Mouse (Mus musculus) CH12.LX (cell line): ENCODE results near the gene Xrcc6. TPM values are rescaled to one million over a fixed set of nuclear protein-coding genes. Genes with fewer than 3 reads are reported as not detected.

Source experiments
- DNase-seq: peaks from one replicate; pipeline ENCODE4 v3.0.0-alpha.2; 2013; ENCODE audit errors: extremely low read depth
- H3K27ac ChIP-seq: 2 replicates; pipeline ENCODE4 v1.5.1; 2012; ENCODE audit warnings: low read depth, mild to moderate bottlenecking, control low read depth, moderate library complexity; ENCODE audit not compliant: insufficient read depth
- H3K27me3 ChIP-seq: replicated peaks from 2 replicates; pipeline ENCODE3; 2012; ENCODE audit warnings: inconsistent platforms
- H3K36me3 ChIP-seq, 2 experiments: replicated peaks in 1 of 2; 2 replicates each; pipeline versions ENCODE3 to v1.6.1; 2012; ENCODE audit warnings: inconsistent platforms in 1 of 2, low read length in 1 of 2, mild to moderate bottlenecking in 1 of 2, mixed read lengths in 1 of 2, moderate library complexity in 1 of 2; ENCODE audit not compliant: control insufficient read depth in 1 of 2, insufficient read depth in 1 of 2
- H3K4me1 ChIP-seq, 2 experiments: 2 replicates each; pipeline ENCODE4 v1.6.1; 2012; ENCODE audit warnings: inconsistent platforms in 1 of 2, moderate library complexity in 1 of 2; ENCODE audit not compliant: insufficient read depth in 2 of 2, control insufficient read depth in 1 of 2
- H3K4me2 ChIP-seq: 2 replicates; pipeline ENCODE4 v1.6.1; 2012; ENCODE audit warnings: low read depth, mild to moderate bottlenecking, control low read depth; ENCODE audit not compliant: poor library complexity, insufficient read depth, severe bottlenecking
- H3K4me3 ChIP-seq, 3 experiments: fragments of 150-350 bp in 1 of 3; sonication (generic) in 1 of 3; replicated peaks in 1 of 3; 2 replicates each; pipeline versions ENCODE3 to v1.5.1; 2011 to 2012; ENCODE audit warnings: low read depth in 2 of 3, low read length in 2 of 3, mild to moderate bottlenecking in 2 of 3, moderate library complexity in 2 of 3, control low read depth in 1 of 3, improper control_type of control experiment in 1 of 3, inconsistent platforms in 1 of 3, mixed read lengths in 1 of 3; ENCODE audit not compliant: poor library complexity in 1 of 3
- H3K79me2 ChIP-seq: replicated peaks from 2 replicates; pipeline ENCODE4 v1.6.1; 2012; ENCODE audit warnings: mild to moderate bottlenecking, moderate library complexity; ENCODE audit not compliant: control insufficient read depth, poor library complexity, insufficient read depth, severe bottlenecking; ENCODE audit errors: extremely low read depth
- H3K9ac ChIP-seq: 2 replicates; pipeline ENCODE4 v1.6.1; 2012; ENCODE audit warnings: low read depth, mild to moderate bottlenecking, control low read depth, moderate library complexity; ENCODE audit not compliant: insufficient read depth
- H3K9me3 ChIP-seq: replicated peaks from 2 replicates; pipeline ENCODE3; 2012; ENCODE audit warnings: low read length, inconsistent platforms, mixed read lengths
- BHLHE40 ChIP-seq: IDR thresholded peaks from 2 replicates; pipeline ENCODE4 v1.6.1; 2011; ENCODE audit warnings: mild to moderate bottlenecking, low read depth, low read length, improper control_type of control experiment
- CHD1 ChIP-seq: IDR thresholded peaks from 2 replicates; pipeline ENCODE4 v1.6.1; 2012; ENCODE audit warnings: low read depth, low read length, improper control_type of control experiment, inconsistent platforms
- CHD2 ChIP-seq: IDR thresholded peaks from 2 replicates; pipeline ENCODE4 v1.6.1; 2011; ENCODE audit warnings: low read length, improper control_type of control experiment
- CTCF ChIP-seq, 2 experiments: IDR thresholded peaks in 1 of 2; conservative IDR thresholded peaks in 1 of 2; 2 replicates each; pipeline ENCODE4 v1.5.1; 2011 to 2012; ENCODE audit warnings: low read depth in 2 of 2, low read length in 2 of 2, improper control_type of control experiment in 1 of 2, inconsistent platforms in 1 of 2, mild to moderate bottlenecking in 1 of 2, moderate library complexity in 1 of 2
- E2F4 ChIP-seq: IDR thresholded peaks from 2 replicates; pipeline ENCODE4 v1.6.1; 2011; ENCODE audit warnings: low read depth, low read length, improper control_type of control experiment; ENCODE audit not compliant: insufficient replicate concordance
- ELF1 ChIP-seq: IDR thresholded peaks from 2 replicates; pipeline ENCODE4 v1.6.1; 2014; ENCODE audit warnings: low read depth, mild to moderate bottlenecking, inconsistent platforms, low read length, improper control_type of control experiment
- EP300 ChIP-seq: IDR thresholded peaks from 2 replicates; pipeline ENCODE4 v1.6.1; 2011; ENCODE audit warnings: low read length, improper control_type of control experiment
- ETS1 ChIP-seq: conservative IDR thresholded peaks from 2 replicates; pipeline ENCODE4 v1.6.1; 2012; ENCODE audit warnings: low read depth, mild to moderate bottlenecking, inconsistent platforms, low read length, improper control_type of control experiment, moderate library complexity
- GABPA ChIP-seq: IDR thresholded peaks from 2 replicates; pipeline ENCODE4 v1.6.1; 2012; ENCODE audit warnings: low read depth, low read length, improper control_type of control experiment, inconsistent platforms; ENCODE audit not compliant: insufficient replicate concordance
- HCFC1 ChIP-seq: IDR thresholded peaks from 2 replicates; pipeline ENCODE4 v1.6.1; 2012; ENCODE audit warnings: low read depth, mild to moderate bottlenecking, inconsistent platforms, low read length, improper control_type of control experiment
- IRF4 ChIP-seq: IDR thresholded peaks from 2 replicates; pipeline ENCODE4 v1.6.1; 2014; ENCODE audit warnings: low read depth, mild to moderate bottlenecking, inconsistent platforms, low read length, improper control_type of control experiment
- JUN ChIP-seq: IDR thresholded peaks from 2 replicates; pipeline ENCODE4 v1.6.1; 2011; ENCODE audit warnings: low read depth, mild to moderate bottlenecking, low read length, improper control_type of control experiment, moderate library complexity; ENCODE audit not compliant: insufficient read depth
- JUND ChIP-seq: conservative IDR thresholded peaks from 2 replicates; pipeline ENCODE4 v1.6.1; 2011; ENCODE audit warnings: low read depth, low read length, improper control_type of control experiment
- KAT2A ChIP-seq: IDR thresholded peaks from 2 replicates; pipeline ENCODE4 v1.6.1; 2012; ENCODE audit warnings: low read length, improper control_type of control experiment, inconsistent platforms; ENCODE audit not compliant: insufficient replicate concordance
- MAFK ChIP-seq: IDR thresholded peaks from 2 replicates; pipeline ENCODE4 v1.6.1; 2011; ENCODE audit warnings: low read length, improper control_type of control experiment; ENCODE audit not compliant: insufficient replicate concordance
- MAX ChIP-seq: IDR thresholded peaks from 2 replicates; pipeline ENCODE4 v1.6.1; 2011; ENCODE audit warnings: low read length, improper control_type of control experiment
- MAZ ChIP-seq: IDR thresholded peaks from 2 replicates; pipeline ENCODE4 v1.6.1; 2012; ENCODE audit warnings: low read depth, mild to moderate bottlenecking, inconsistent platforms, low read length, improper control_type of control experiment, moderate library complexity
- MEF2A ChIP-seq: IDR thresholded peaks from 2 replicates; pipeline ENCODE4 v1.6.1; 2014; ENCODE audit warnings: low read depth, mild to moderate bottlenecking, inconsistent platforms, low read length, improper control_type of control experiment, borderline replicate concordance
- MXI1 ChIP-seq: IDR thresholded peaks from 2 replicates; pipeline ENCODE4 v1.6.1; 2011; ENCODE audit warnings: mild to moderate bottlenecking, low read depth, low read length, improper control_type of control experiment
- MYC ChIP-seq: IDR thresholded peaks from 2 replicates; pipeline ENCODE4 v1.6.1; 2011; ENCODE audit warnings: low read depth, mild to moderate bottlenecking, improper control_type of control experiment, low read length
- NELFE ChIP-seq: IDR thresholded peaks from 2 replicates; pipeline ENCODE4 v1.6.1; 2011; ENCODE audit warnings: low read depth, low read length, improper control_type of control experiment
- NRF1 ChIP-seq: IDR thresholded peaks from 2 replicates; pipeline ENCODE4 v1.6.1; 2014; ENCODE audit warnings: low read depth, mild to moderate bottlenecking, inconsistent platforms, low read length, improper control_type of control experiment, moderate library complexity
- PAX5 ChIP-seq: IDR thresholded peaks from 2 replicates; pipeline ENCODE4 v1.6.1; 2012; ENCODE audit warnings: low read length, inconsistent platforms, mixed read lengths
- POLR2A ChIP-seq: IDR thresholded peaks from 2 replicates; pipeline ENCODE4 v1.6.1; 2011; ENCODE audit warnings: low read depth, mild to moderate bottlenecking, improper control_type of control experiment, low read length
- POLR2AphosphoS2 ChIP-seq: IDR thresholded peaks from 2 replicates; pipeline ENCODE4 v1.6.1; 2011; ENCODE audit warnings: low read depth, low read length, improper control_type of control experiment
- RAD21 ChIP-seq: IDR thresholded peaks from 2 replicates; pipeline ENCODE4 v1.6.1; 2011; ENCODE audit warnings: low read depth, mild to moderate bottlenecking, low read length, improper control_type of control experiment, moderate library complexity
- RCOR1 ChIP-seq: conservative IDR thresholded peaks from 2 replicates; pipeline ENCODE4 v1.6.1; 2012; ENCODE audit warnings: low read depth, mild to moderate bottlenecking, inconsistent platforms, low read length, improper control_type of control experiment
- SIN3A ChIP-seq: IDR thresholded peaks from 2 replicates; pipeline ENCODE4 v1.6.1; 2012; ENCODE audit warnings: low read length, improper control_type of control experiment, inconsistent platforms
- SMC3 ChIP-seq: IDR thresholded peaks from 2 replicates; pipeline ENCODE4 v1.6.1; 2011; ENCODE audit warnings: low read depth, low read length, improper control_type of control experiment
- TBP ChIP-seq: conservative IDR thresholded peaks from 2 replicates; pipeline ENCODE4 v1.6.1; 2011; ENCODE audit warnings: low read depth, low read length, improper control_type of control experiment
- TCF12 ChIP-seq: IDR thresholded peaks from 2 replicates; pipeline ENCODE4 v1.6.1; 2014; ENCODE audit warnings: low read depth, mild to moderate bottlenecking, inconsistent platforms, low read length, improper control_type of control experiment
- UBTF ChIP-seq: IDR thresholded peaks from 2 replicates; pipeline ENCODE4 v1.6.1; 2012; ENCODE audit warnings: low read depth, mild to moderate bottlenecking, inconsistent platforms, low read length, improper control_type of control experiment, moderate library complexity
- USF1 ChIP-seq: IDR thresholded peaks from 2 replicates; pipeline ENCODE4 v1.6.1; 2014; ENCODE audit warnings: low read depth, mild to moderate bottlenecking, inconsistent platforms, low read length, improper control_type of control experiment
- USF2 ChIP-seq: conservative IDR thresholded peaks from 2 replicates; pipeline ENCODE4 v1.6.1; 2011; ENCODE audit warnings: low read depth, low read length, improper control_type of control experiment
- ZC3H11A ChIP-seq: IDR thresholded peaks from 2 replicates; pipeline ENCODE4 v1.6.1; 2012; ENCODE audit warnings: low read depth, mild to moderate bottlenecking, inconsistent platforms, low read length, improper control_type of control experiment
- ZKSCAN1 ChIP-seq: IDR thresholded peaks from 2 replicates; pipeline ENCODE4 v1.6.1; 2012; ENCODE audit warnings: low read depth, inconsistent platforms, low read length, improper control_type of control experiment, borderline replicate concordance
- ZMIZ1 ChIP-seq: IDR thresholded peaks from 2 replicates; pipeline ENCODE4 v1.6.1; 2012; ENCODE audit warnings: low read depth, mild to moderate bottlenecking, inconsistent platforms, low read length, improper control_type of control experiment
- ZNF384 ChIP-seq: IDR thresholded peaks from 2 replicates; pipeline ENCODE4 v1.6.1; 2012; ENCODE audit warnings: low read depth, low read length, improper control_type of control experiment, inconsistent platforms
- dilution Hi-C: fragments of 300-500 bp; cut with MboI; formaldehyde crosslinking; loops from 2 replicates; pipeline ENCODE4 v1.14.3; 2020; ENCODE audit warnings: low sequenced_read_pairs; ENCODE audit not compliant: extremely low pct_unique_long_range_greater_than_20kb, extremely low pct_ligation_motif_present
- in situ Hi-C: fragments of 300-500 bp; cut with MboI; formaldehyde crosslinking; loops from 3 replicates; pipeline ENCODE4 v1.14.3; 2019; ENCODE audit warnings: low sequenced_read_pairs, low pct_ligation_motif_present, low pct_unique_long_range_greater_than_20kb, mixed read lengths
- polyA plus RNA-seq: library from polyadenylated mRNA; unstranded; fragments of >175 nt; gene quantifications from 2 replicates; pipeline ENCODE4 v1.2.1, GENCODE M21; 2012; ENCODE audit warnings: low read depth; ENCODE audit not compliant: insufficient read length
- total RNA-seq, 2 experiments: library from RNA; depleted of rRNA; stranded (reverse); fragments of 300-350 nt in 1 of 2; fragments of >200 nt in 1 of 2; gene quantifications; 2 replicates each; pipeline ENCODE4 v1.2.3; 2012 to 2014

Xrcc6 gene
- total and polyA plus RNA-seq, 3 experiments: 67.3 to 83.5 (median 80.8) TPM

DNA sequence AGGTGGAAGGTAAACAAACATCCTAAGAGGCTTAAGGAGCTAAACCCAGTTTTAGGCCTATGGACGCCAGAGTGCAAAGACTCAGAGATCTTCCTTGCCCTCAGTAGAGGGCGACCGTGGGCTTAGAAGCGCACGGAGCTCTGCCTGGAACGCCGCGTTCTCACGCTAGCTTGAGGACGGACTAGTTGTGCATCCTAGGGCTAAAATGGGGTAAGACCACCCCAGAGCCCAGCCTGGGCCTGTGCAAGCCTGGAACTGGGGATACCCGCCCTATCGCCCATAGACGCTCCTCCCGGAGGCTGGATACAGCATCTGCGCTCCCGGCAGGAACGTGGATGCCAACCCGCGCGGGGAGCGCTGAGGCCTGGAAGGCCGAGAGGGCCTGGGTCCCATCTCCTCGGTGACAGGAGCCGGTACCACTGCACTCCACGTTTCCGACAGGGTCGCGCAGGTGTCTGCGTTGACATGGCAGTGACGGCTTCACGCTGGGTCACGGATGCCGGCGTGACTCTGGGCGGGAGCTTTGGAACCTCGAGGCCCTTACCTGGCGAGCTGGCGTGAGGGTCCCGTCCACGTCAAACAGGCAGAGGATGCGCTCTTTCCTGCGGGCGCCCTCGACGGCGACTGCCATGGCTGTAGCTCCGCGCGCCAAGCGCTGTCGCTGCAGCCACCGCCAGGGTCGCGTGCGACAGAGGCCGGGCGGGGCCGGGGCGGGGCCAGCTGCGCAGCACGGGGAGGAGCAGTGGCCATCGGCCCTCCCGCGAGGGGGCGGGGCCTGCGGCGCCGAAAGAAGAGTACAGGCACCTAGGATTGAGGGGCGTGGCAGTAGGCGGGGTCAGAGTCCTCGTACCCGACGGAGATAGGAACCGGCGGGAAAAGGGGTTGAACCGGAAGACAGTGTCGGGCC lies 27.2 kb upstream of the Xrcc6 start, which contains the start of gene Pmm1:
TSS of gene Pmm1 (minus strand) at position 760 of the 907 bp plus-strand sequence.
- dilution Hi-C loops (no loop called here), in situ Hi-C loops (no loop called here)
- Histone ChIP-seq H3K27ac (peak within 1 kb of the TSS; percentile 75), H3K79me2 (peaks cover 18% of the 10 kb centered on the region), H3K36me3 (peaks cover 17 to 34% of the 10 kb centered on the region in 2 experiments), H3K4me1 (peaks cover 4 to 29% of the 10 kb centered on the region in 2 experiments; a peak in 3 of 4 replicates), H3K4me2 (peak within 1 kb of the TSS; percentile 76), H3K4me3 (peak within 1 kb of the TSS; percentile 63 to 95 (median 95)), H3K9me3 (no peaks in the 10 kb centered on the region), H3K27me3 (no peaks in the 10 kb centered on the region), H3K9ac (peak within 1 kb of the TSS; percentile 92)
- peak; percentile 99 for DNase-seq
- TF ChIP-seq GABPA (no peak), POLR2AphosphoS2 (no peak), SMC3 (peak; percentile 93), E2F4 (no peak), MAFK (no peak), MYC (peak; percentile 68; the same call in 1 of the 2 replicates), MAX (peak; percentile 81; the same call in 1 of the 2 replicates), ZC3H11A (peak; percentile 62), CTCF (conservative IDR thresholded peaks at IDR 0.05 in 1 of 2, IDR thresholded peaks at IDR 0.05 in 1 of 2; ENCODE audit: low read depth in 2 of 2, low read length in 2 of 2) (peak; percentile 14 to 94; a peak in 2 of 4 replicates), JUN (no peak), NELFE (peak; percentile 78), USF1 (no peak), EP300 (no peak), TBP (no peak), IRF4 (0 out of 2 replicates have a peak, but pooled peaks have one; percentile 30), PAX5 (no peak), ZNF384 (no peak), ZMIZ1 (peak; percentile 57; the same call in 1 of the 2 replicates), CHD2 (no peak), MEF2A (0 out of 2 replicates have a peak, but pooled peaks have one; percentile 8), POLR2A (peak; percentile 81), USF2 (no peak), MXI1 (peak; percentile 74), UBTF (0 out of 2 replicates have a peak, but pooled peaks have one; percentile 53), ELF1 (peak; percentile 80), SIN3A (peak; percentile 83), CHD1 (peak; percentile 51; the same call in 1 of the 2 replicates), ETS1 (no peak), MAZ (peak; percentile 7; the same call in 1 of the 2 replicates), RAD21 (peak; percentile 85), TCF12 (peak; percentile 65), RCOR1 (peak; percentile 56; the same call in 1 of the 2 replicates), BHLHE40 (peak; percentile 94), ZKSCAN1 (no peak), HCFC1 (no peak), NRF1 (peak; percentile 75), JUND (no peak), KAT2A (no peak)
